Mouse (Mus musculus) T-cell, adult 2 months (primary cell): ENCODE data around the gene Rad51b.

Experiments used
- DNase-seq: peaks from one replicate; pipeline ENCODE4 v3.0.0; 2022; ENCODE audit warnings: low spot score

Gene Rad51b

DNA sequence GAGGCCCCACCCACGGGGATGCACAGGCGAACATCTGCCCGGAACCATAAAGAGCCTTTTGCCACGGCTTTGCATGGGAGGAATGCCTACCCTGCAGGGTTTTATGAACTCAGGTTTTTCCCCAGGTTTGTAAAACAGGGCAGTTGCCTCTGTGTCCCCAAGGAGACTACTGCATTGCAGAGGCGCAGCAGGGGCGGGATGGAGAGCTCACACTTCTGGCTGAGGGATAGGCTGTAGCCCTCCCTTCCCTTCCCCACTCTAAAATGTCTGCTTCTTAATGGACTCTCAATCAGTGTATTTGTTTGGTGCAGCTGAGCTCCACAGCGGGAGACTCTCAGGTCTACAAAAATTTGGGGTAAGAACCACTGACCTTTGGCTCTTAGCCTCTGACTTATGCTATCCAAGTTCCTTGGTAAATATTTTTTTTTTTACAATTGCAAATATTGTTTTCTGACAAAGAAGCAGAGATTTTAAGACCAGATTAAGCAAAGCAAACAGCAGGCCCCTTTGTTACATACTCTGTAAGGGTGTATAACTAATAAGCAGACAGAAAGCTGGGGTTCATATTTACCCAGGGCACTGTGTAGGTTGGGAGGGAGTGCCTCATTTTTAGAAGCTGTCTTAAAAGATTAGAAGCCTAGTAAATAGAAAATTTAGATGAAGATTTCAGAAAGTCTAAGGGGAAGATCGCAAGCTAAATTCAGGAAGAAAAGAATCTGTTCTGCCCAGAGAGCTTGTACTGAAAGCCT, 507.9 kb downstream of the Rad51b start:
- no peak for DNase-seq

- no peak for DNase-seq
Measured at GRCm38 (mm10) chr12:79806990-79807389, 509.9 kb downstream of the Rad51b start.

GRCm38 (mm10) chr12:79807410-79807847, 510.3 kb downstream of the Rad51b start:
- DNase-seq = no peak

GRCm38 (mm10) chr12:79807938-79808401, 510.9 kb downstream of the Rad51b start:
- no peak for DNase-seq

GRCm38 (mm10) chr12:79808426-79809398, 511.6 kb downstream of the Rad51b start:
- no peak for DNase-seq

DNA sequence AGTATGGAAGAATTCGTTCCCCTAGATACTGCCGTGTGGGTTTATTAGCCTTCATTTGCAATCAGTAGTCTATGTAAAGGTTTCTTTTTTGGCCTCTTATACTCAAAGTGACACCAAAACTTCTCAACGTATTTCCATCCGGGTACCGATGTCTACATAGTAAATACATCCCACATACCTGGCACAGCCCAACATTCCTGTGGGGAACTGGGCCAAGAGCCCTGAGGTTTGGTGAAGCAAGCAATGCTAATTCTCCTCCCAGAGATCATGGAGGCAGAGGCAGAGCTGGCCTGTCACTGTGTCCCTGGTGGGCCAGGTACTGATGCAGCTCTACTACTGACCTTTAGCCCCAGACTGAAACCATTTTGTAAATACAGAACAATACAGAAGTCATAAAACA, 512.4 kb downstream of the Rad51b start:
- no peak for DNase-seq

DNA sequence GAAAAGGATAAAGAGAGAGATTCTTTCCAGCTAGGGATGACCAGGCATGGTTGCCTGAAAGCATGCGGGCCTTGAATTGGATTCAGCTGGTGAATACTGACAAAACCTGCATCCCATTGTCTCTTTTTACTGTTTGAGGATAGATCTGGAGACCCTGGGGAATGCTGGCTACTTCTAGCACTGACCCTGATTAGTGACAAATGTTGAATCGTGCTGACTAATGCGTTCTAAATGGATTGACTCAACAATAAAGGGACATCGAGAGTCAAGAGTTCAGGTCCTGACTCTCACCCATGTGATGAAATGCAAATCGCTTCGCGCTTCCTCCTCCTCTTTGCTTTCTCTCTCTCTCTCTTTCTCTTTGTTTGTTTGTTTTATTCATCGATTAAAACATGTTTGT, 515.3 kb downstream of the Rad51b start:
- DNase-seq = no peak

DNA sequence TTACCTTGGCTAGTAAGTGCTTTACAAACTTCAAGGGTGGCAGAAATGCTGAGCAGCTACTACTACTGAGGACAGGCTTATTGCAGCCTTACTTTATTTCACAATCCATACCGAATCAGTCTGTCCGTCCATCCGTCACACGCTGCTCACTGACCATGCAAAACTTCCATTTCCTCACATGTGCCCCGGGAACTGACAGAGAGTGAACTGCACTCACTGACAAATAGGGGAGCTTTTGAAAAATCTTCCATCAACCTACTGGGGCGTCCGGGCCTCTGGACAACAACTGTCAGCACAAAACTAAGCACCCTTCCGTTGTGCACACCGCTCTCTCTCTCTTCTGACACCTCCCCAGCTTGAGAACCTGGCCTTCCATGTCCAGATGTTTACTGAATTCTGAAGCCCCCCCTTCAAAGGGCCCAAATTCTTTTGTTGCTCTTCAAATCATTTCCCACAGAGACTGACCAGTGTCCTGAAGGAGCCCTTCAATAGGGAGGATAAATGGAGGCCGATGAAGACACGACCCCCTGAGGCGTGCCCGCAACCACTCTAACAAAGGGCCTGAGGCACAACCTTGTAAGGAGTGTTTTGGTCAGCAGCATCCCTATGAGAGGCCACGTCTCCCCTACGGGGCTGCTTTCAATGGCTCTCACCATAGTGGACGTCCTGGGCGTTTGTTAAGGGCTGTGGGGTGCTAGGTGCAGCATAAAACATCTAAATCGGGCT, 515.9 kb downstream of the Rad51b start:
- no peak for DNase-seq

DNA sequence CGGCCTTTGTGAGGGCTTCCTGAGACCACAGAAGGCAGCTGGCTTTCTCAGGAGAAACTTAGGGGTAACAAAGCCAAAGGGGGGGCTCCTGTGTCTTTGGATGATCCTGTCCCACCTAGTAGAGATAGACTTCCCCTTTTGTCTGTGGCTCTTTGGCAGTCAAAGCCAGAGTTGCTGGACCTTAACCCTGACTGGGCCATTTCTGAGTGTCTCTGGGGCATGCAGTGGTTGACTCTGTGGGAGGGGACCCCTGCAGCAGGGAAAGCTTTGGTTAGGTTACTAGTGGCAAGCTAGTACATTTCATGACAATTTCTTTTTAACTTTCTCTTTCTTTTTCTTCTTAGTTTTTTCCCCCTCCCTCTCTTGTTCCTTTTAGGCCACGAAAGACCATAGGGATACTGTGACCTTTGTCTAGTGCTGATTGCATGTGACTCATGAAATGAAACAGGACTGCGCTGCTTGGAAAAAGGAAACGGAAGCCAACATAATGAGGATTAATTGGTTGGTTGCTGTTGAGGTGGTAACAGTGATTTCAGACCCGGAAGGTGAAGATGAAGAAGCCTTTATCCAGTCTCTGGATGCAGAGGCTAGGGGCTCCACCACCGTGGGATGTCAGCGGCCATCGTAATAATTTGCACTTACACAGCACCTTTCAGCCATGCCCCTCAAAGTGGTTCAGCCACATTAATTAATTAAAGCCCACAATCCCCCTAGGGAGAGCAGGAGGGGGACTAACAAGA, 516.7 kb downstream of the Rad51b start:
- no peak for DNase-seq

GRCm38 (mm10) chr12:79814312-79815091, 517.4 kb downstream of the Rad51b start:
- no peak for DNase-seq

DNA sequence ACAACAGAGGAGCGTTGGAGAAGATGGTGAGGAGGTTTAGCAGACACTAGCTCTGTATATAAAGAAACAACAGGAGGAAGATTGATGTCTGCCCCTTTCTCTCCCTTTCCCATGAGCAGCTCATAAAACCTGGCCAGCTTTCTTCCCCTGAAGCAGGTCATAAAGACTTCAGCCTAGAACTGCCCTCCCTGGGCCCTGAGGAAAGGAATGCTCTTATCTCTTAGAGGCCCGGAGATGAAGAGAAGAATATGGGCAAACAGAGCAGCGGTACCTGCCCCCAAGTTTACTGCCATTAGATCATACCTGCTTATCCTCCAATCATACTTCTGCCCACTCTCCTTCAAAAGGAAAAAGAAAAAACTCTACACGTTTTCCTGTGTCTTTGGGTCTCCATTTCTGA, 519.2 kb downstream of the Rad51b start:
- no peak for DNase-seq

GRCm38 (mm10) chr12:79820228-79820958, 523.3 kb downstream of the Rad51b start:
- no peak for DNase-seq

- no peak for DNase-seq
Measured at GRCm38 (mm10) chr12:79821901-79822300, 524.8 kb downstream of the Rad51b start.

GRCm38 (mm10) chr12:79822401-79822800, 525.3 kb downstream of the Rad51b start:
- no peak for DNase-seq

DNA sequence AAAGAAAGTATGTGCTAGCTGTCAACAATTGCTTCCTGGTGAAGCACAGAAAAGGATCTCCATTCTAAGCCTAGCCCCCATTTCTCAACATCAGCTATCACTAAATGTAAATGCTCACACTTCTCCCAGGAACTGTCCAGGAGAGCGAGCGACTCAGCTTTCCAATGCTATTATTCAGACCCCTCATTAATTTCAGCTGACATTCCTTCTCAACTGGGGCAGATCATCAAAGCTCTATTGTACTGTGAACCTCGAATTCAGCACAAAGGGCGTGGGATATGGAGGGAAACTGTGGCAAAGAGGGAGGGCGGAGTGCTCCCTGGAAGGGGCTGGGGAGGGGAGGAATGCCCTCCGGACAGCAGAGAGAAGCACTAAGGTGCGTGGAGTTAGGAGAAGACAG, 528.8 kb downstream of the Rad51b start:
- DNase-seq = no peak

GRCm38 (mm10) chr12:79827233-79827692, 530.2 kb downstream of the Rad51b start:
- no peak for DNase-seq

- DNase-seq = no peak
Measured at GRCm38 (mm10) chr12:79827735-79828134, 530.7 kb downstream of the Rad51b start.

DNA sequence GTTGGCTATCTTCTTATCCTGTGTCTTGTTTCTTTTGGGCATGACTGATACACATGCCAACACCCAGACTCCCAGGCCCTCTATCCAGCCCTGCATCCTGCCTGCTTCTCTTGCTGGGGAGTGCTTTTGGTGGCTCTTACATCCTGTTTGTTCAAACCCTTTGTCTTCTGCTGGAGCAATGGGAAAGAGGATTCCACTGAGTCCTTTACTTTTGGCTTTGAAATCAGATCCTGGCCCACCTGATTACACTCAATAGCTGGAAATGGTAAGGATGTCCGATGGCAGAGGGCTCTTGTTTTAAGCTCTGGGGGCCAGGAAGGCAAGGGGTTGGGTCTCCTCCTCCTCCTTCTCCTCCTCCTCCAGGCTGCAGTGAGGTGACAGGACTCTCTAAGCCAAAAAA, 533.6 kb downstream of the Rad51b start:
- DNase-seq = no peak

DNA sequence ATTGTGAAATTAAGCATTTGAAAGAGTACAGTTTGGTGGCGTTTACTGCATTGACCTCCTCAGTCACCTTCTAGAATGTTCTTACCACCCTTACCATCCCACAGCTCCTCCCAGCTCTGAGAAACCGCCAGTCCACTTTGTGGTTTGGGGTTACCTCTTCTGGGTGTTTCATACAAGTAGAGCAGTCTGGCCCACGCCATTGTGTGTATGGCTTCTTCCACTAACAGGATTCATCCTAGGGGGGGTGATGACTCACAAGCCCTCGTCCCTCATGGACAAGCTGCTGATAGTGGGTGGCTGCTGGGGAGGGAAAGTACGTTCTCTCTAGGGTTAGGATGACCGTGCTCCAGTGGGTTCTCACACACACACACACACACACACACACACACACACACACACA, 535.5 kb downstream of the Rad51b start:
- no peak for DNase-seq

GRCm38 (mm10) chr12:79835521-79835920, 538.4 kb downstream of the Rad51b start:
- no peak for DNase-seq
